Mouse (Mus musculus) cerebellum, postnatal 10 days (tissue): ENCODE results near the gene Med26.

ENCODE experiments used
- DNase-seq, 2 experiments: peaks; one replicate each; pipeline ENCODE4 v3.0.0; 2021; ENCODE audit warnings: mixed read lengths in 2 of 2

Gene Med26

GRCm38 (mm10) chr8:72487014-72487413 lies 61.1 kb downstream of the Med26 start:
- no peak for DNase-seq

DNA sequence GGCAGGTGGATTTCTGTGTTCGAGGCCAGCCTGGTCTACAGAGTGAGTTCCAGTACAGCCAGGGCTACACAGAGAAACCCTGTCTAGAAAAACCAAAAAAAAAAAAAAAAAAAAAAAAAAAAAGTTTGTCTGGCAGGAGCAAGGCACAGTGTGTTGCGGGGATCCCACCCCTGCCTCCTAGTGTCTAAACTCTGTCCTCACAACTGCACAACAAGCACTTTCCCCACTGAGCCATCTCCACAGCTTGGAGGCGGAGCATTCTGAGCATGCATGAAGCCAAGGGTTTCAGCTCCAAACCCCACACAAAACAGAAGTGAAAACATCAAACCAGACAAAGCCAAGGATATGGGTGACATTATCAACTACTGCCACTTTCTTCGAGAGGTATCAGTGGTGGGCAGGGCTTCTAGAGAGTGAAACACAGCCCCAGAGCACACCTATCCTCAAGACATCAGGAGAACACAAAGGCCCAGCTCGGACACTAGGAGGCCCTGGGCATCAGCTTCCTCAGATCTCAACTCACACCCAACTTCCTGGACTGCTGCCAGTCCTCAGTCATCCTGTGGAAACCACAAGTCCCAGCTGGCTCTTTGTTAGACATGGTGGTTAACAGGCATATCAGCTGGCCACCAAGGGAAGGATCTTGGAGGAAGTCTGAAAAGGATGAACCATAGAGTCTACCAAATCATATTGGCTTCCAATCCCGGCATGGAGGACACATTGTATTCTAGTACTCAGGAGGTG lies 62.4 kb downstream of the Med26 start:
- no peak for DNase-seq

DNA sequence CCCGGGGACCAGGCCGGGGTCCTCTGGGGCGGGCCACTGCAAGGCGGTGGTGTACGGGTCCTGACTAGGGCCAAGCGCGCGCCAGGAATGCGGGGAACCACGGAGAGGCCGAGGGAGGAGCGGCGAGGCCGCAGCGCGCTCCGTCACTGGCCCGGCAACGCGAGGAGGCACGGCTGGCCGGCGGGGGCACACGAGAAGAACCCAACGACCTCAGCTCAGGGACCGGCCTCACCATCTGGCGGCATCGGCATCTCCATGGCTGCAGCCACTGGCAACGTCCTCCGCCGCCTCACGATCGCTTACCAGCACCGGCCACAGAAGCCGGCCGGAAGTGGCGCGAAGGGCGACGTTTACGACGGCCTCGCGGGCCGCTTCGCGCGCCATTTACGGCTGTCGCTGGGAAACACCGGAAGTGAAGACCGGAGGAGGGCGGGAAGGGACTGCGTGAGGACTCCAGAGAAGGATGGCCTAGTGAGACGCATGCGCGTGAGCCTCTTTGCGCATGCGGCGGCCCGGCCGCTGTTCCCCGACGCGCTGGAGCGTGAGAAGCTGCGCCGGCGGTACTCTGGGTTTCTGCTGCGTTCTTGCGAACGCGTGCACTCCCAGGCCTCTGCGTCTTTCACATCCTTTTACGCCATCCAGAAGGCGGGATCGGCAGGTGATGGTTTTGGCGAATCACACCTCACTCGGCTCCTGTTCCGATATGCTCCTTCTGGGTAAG lies 73.1 kb downstream of the Med26 start, which contains the start of gene Cherp:
Gene Cherp (minus strand): TSS at position 401 of the 721 bp plus-strand sequence.
- peak; percentile 96 to 98 for DNase-seq

GRCm38 (mm10) chr8:72470684-72471083 lies 77.4 kb downstream of the Med26 start:
- peak; percentile 33 to 37 for DNase-seq

GRCm38 (mm10) chr8:72469984-72470383 lies 78.1 kb downstream of the Med26 start:
- DNase-seq, result no peak

GRCm38 (mm10) chr8:72469243-72469642 lies 78.8 kb downstream of the Med26 start:
- DNase-seq, result no peak

DNA sequence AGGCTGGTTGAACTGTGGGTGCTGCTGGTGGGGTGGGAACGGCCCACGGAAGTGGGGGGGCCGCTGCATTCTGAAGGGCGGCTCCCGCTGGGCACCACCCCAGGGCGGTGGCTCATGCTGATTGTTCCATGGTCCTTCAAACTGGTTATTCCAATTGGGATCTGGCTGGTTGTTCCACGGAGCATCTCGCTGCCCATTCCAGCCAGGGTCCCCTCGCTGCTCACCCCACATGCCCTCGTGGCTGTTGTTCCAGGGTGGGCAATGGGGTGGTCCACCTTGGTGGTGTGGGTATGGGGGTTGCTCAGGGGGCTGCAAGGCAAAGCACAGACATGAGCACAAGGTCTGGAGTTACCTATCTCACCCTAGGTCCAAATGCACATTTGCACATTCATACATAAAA lies 83.9 kb downstream of the Med26 start:
- no peak for DNase-seq

GRCm38 (mm10) chr8:72459881-72460533 lies 88.1 kb downstream of the Med26 start:
- no peak for DNase-seq

GRCm38 (mm10) chr8:72458457-72458856 lies 89.6 kb downstream of the Med26 start:
- DNase-seq, result no peak

- DNase-seq, result no peak
Measured at GRCm38 (mm10) chr8:72457806-72458205, 90.3 kb downstream of the Med26 start.

DNA sequence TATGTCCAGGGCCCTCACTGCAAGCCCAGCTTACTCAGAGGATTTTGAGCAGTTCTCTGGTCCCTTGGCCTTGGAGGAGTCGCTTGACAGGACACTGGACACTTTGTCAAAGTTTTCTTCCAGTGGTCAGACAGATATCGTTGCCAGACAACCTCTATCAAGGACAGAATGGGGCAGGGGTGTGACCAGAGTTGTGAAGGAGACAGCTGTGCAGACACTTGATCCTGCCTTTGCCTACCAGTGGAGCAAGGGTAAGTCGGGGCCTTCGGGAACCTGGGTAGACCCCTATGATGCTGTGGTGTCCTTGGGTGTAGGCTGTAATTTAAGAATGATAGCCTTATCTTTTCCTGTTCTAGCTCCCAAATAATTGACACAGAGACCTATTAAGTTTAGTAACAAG lies 92.8 kb downstream of the Med26 start:
- DNase-seq, result no peak

GRCm38 (mm10) chr8:72453904-72454303 lies 94.2 kb downstream of the Med26 start:
- DNase-seq, result no peak

DNA sequence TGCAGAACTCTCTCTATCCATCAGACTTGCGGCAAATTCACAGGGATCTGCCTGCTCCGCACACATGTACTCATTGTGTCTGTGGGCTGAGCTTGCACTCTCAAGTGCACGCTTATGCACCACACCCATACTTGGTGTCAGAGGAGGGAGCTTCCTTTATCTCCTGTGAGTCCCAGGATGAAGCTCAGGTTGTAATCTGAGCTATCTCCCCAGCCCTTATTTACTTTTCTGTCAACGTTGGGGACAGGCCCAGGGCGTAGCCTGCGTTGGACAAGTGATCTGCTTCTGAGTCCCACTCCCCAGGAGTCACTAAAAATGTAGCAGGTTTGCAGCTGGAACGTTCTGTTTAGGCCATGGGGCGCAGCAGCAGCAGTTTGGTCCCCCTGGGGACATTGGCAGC lies 96.6 kb downstream of the Med26 start:
- no peak for DNase-seq

DNA sequence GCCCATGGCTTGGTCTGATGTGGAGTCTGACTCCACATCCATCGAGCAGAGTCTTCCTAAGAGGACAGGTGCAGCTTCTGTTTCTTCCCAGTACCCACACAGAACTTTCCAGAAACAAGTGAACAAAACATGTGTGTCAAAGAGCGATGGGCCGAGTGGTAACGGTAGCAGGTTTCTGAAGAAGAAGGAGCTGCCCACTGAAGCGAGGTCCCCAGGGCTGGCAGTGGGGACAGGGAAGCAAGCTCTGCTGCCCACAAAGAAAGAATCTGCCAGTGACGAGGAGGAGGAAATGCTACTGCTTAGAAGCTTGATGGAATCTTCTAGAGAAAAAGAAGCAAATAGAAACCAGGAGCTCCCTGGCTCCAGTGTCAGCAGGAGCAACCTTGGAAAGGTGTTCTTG lies 103.0 kb downstream of the Med26 start:
- no peak for DNase-seq
